Comparison of ENCODE assay signal across 19 mouse cellular contexts in genomic region chr16:76741141-76741540, GRCm38 (mm10).
A peak's percentile ranks its signal among the peaks of the same experiment; 100 is the strongest.
DNase-seq lines count a peak whose midpoint lies in the region; ATAC-seq and TF ChIP-seq lines count a peak whose summit lies in the region.
"Had no signal": no experiment of that assay in that cellular context is flagged by ENCODE, and none has a peak within 500 bp of the region (broad histone marks: within the 10 kb centered on the region; RNA-seq: fewer than 3 reads in every experiment).

No protein-coding gene starts in this region.

- H3K4me2 ChIP-seq in forebrain, embryonic 11.5 days (ENCODE audit: low read depth, low read length, severe bottlenecking), result no peak overlapping the region
- no peak overlapping the region for H3K4me2 ChIP-seq in forebrain, postnatal 0 days (ENCODE audit: low read depth)
- H3K4me2 ChIP-seq in kidney, embryonic 14.5 days (replicated peaks; ENCODE audit: low read depth, low read length), result no peak overlapping the region
- H3K4me2 ChIP-seq in hindbrain, postnatal 0 days (ENCODE audit: low read depth, low read length), result no peak overlapping the region
- H3K4me2 ChIP-seq in liver, embryonic 12.5 days, result no peak overlapping the region
- H3K4me2 ChIP-seq: limb, embryonic 13.5 days; liver, embryonic 15.5 days had no signal

- no peaks in the 10 kb centered on the region for H3K9me3 ChIP-seq in forebrain, embryonic 11.5 days (ENCODE audit: control insufficient read depth, low read length)
- no peaks in the 10 kb centered on the region for H3K9me3 ChIP-seq in forebrain, postnatal 0 days (ENCODE audit: low read length)
- H3K9me3 ChIP-seq in kidney, embryonic 14.5 days (ENCODE audit: control insufficient read depth, low read length), result no peaks in the 10 kb centered on the region
- no peaks in the 10 kb centered on the region for H3K9me3 ChIP-seq in hindbrain, postnatal 0 days (ENCODE audit: low read length)
- no peaks in the 10 kb centered on the region for H3K9me3 ChIP-seq in liver, embryonic 12.5 days (replicated peaks)
- H3K9me3 ChIP-seq: heart, embryonic 10.5 days; limb, embryonic 13.5 days; liver, embryonic 15.5 days had no signal

- no peaks in the 10 kb centered on the region for H3K27me3 ChIP-seq in forebrain, embryonic 11.5 days (ENCODE audit: control insufficient read depth, insufficient read depth, low read length)
- H3K27me3 ChIP-seq in forebrain, postnatal 0 days (ENCODE audit: insufficient read depth, low read length), result no peaks in the 10 kb centered on the region
- H3K27me3 ChIP-seq in kidney, embryonic 14.5 days (ENCODE audit: control insufficient read depth, insufficient read depth, low read length), result no peaks in the 10 kb centered on the region
- no peaks in the 10 kb centered on the region for H3K27me3 ChIP-seq in hindbrain, postnatal 0 days (ENCODE audit: insufficient read depth, low read length)
- no peaks in the 10 kb centered on the region for H3K27me3 ChIP-seq in liver, embryonic 12.5 days (replicated peaks)
- H3K27me3 ChIP-seq: CH12.LX; limb, embryonic 13.5 days; liver, embryonic 15.5 days; megakaryocyte, embryonic 14.5 days had no signal

- ATAC-seq in forebrain, embryonic 11.5 days (replicated peaks; ENCODE audit: low FRiP score), result 0 out of 2 replicates have a peak, but pooled peaks have one; percentile 21
- ATAC-seq in forebrain, postnatal 0 days, result no peak
- ATAC-seq in kidney, embryonic 14.5 days (ENCODE audit: low FRiP score, low TSS enrichment), result no peak
- no peak; the same call in 1 of the 2 replicates for ATAC-seq in hindbrain, postnatal 0 days
- no peak for ATAC-seq in liver, embryonic 12.5 days
- ATAC-seq: lung, postnatal 0 days had no signal

- TF ChIP-seq CTCF in forebrain, postnatal 0 days (IDR thresholded peaks at IDR 0.05; ENCODE audit: low read depth), result no peak
- no peak for TF ChIP-seq CTCF in hindbrain, postnatal 0 days (IDR thresholded peaks at IDR 0.05; ENCODE audit: low read depth)

- H3K36me3 ChIP-seq in forebrain, embryonic 11.5 days (ENCODE audit: control insufficient read depth, insufficient read depth, low read length), result no peaks in the 10 kb centered on the region
- no peaks in the 10 kb centered on the region for H3K36me3 ChIP-seq in forebrain, postnatal 0 days (ENCODE audit: insufficient read depth)
- H3K36me3 ChIP-seq in kidney, embryonic 14.5 days (ENCODE audit: control insufficient read depth, insufficient read depth, low read length), result no peaks in the 10 kb centered on the region
- no peaks in the 10 kb centered on the region for H3K36me3 ChIP-seq in hindbrain, postnatal 0 days (ENCODE audit: insufficient read depth, low read length)
- H3K36me3 ChIP-seq in liver, embryonic 12.5 days, result no peaks in the 10 kb centered on the region
- H3K36me3 ChIP-seq: heart, embryonic 10.5 days; limb, embryonic 13.5 days; liver, embryonic 15.5 days had no signal

- H3K9ac ChIP-seq in forebrain, embryonic 11.5 days (ENCODE audit: low read length), result no peak overlapping the region
- H3K9ac ChIP-seq in forebrain, postnatal 0 days, result no peak overlapping the region
- H3K9ac ChIP-seq in kidney, embryonic 14.5 days (ENCODE audit: low read depth, low read length), result no peak overlapping the region
- no peak overlapping the region for H3K9ac ChIP-seq in hindbrain, postnatal 0 days (replicated peaks; ENCODE audit: low read length)
- H3K9ac ChIP-seq in liver, embryonic 12.5 days, result no peak overlapping the region
- H3K9ac ChIP-seq: limb, embryonic 13.5 days; liver, embryonic 15.5 days had no signal

- WGBS in forebrain, embryonic 11.5 days, result 28% methylated on average over 3 of the region's 3 CpGs
- WGBS in forebrain, postnatal 0 days, result 23% methylated on average over 3 of the region's 3 CpGs
- 68% methylated on average over 3 of the region's 3 CpGs for WGBS in kidney, embryonic 14.5 days
- 31% methylated on average over 3 of the region's 3 CpGs for WGBS in hindbrain, postnatal 0 days
- whole genome bisulfite sequencing in liver, embryonic 12.5 days (ENCODE audit: insufficient replicate concordance), result 58% methylated on average over 3 of the region's 3 CpGs

- H3K4me3 ChIP-seq in forebrain, embryonic 11.5 days (ENCODE audit: low read depth, low read length), result no peak overlapping the region
- H3K4me3 ChIP-seq in forebrain, postnatal 0 days (ENCODE audit: low read depth, low read length), result no peak overlapping the region
- no peak overlapping the region for H3K4me3 ChIP-seq in kidney, embryonic 14.5 days (ENCODE audit: low read length)
- no peak overlapping the region for H3K4me3 ChIP-seq in hindbrain, postnatal 0 days (ENCODE audit: low read length)
- H3K4me3 ChIP-seq in liver, embryonic 12.5 days, result no peak overlapping the region
- H3K4me3 ChIP-seq: heart, embryonic 10.5 days; limb, embryonic 13.5 days; liver, embryonic 15.5 days; megakaryocyte, embryonic 14.5 days had no signal

- no peak for DNase-seq in forebrain, embryonic 11.5 days (ENCODE audit: low spot score)
- no peak for DNase-seq in forebrain, postnatal 0 days
- DNase-seq in kidney, postnatal 14 days, result peak; percentile 5
- DNase-seq in embryo, embryonic 11 days, result peak; percentile 28
- DNase-seq in hindbrain, postnatal 0 days (ENCODE audit: low spot score), result peak; percentile 49
- no peak for DNase-seq in natural killer cell, adult 2 months (ENCODE audit: low spot score in 2 of 2)
- DNase-seq: adrenal gland, adult 2 months; cerebellum, adult 11 months; gastrocnemius, postnatal 14 days; heart, postnatal 14 days; layer of hippocampus, adult 9-11 months had no signal

- no peaks in the 10 kb centered on the region for H3K4me1 ChIP-seq in forebrain, embryonic 11.5 days (replicated peaks; ENCODE audit: control insufficient read depth, insufficient read depth, low read length)
- H3K4me1 ChIP-seq in forebrain, postnatal 0 days (ENCODE audit: insufficient read depth), result no peaks in the 10 kb centered on the region
- H3K4me1 ChIP-seq in kidney, embryonic 14.5 days (ENCODE audit: control insufficient read depth, insufficient read depth, low read length), result no peaks in the 10 kb centered on the region
- no peaks in the 10 kb centered on the region for H3K4me1 ChIP-seq in hindbrain, postnatal 0 days (ENCODE audit: insufficient read depth, low read length)
- H3K4me1 ChIP-seq in liver, embryonic 12.5 days, result no peaks in the 10 kb centered on the region
- H3K4me1 ChIP-seq: heart, embryonic 10.5 days; limb, embryonic 13.5 days; liver, embryonic 15.5 days had no signal

- no peak overlapping the region for H3K27ac ChIP-seq in forebrain, embryonic 11.5 days (ENCODE audit: low read depth, low read length)
- no peak overlapping the region for H3K27ac ChIP-seq in forebrain, postnatal 0 days (ENCODE audit: low read depth, low read length)
- no peak overlapping the region for H3K27ac ChIP-seq in kidney, embryonic 14.5 days (ENCODE audit: low read depth, low read length)
- H3K27ac ChIP-seq in hindbrain, postnatal 0 days, result no peak overlapping the region
- no peak overlapping the region for H3K27ac ChIP-seq in liver, embryonic 12.5 days
- H3K27ac ChIP-seq: heart, embryonic 10.5 days; limb, embryonic 13.5 days; liver, embryonic 15.5 days had no signal

Comparison
In these comparisons a context has a peak if more than half of its experiments do, and no peak if none do; other contexts are left out.
1. DNase-seq: peak in kidney, postnatal 14 days (single experiment), embryo, embryonic 11 days (single experiment) and hindbrain, postnatal 0 days (single experiment); none in forebrain, embryonic 11.5 days (single experiment), forebrain, postnatal 0 days (single experiment) and natural killer cell, adult 2 months (0 of 2).